Comparison of ENCODE assay signal across 11 mouse cellular contexts in the genomic region with DNA sequence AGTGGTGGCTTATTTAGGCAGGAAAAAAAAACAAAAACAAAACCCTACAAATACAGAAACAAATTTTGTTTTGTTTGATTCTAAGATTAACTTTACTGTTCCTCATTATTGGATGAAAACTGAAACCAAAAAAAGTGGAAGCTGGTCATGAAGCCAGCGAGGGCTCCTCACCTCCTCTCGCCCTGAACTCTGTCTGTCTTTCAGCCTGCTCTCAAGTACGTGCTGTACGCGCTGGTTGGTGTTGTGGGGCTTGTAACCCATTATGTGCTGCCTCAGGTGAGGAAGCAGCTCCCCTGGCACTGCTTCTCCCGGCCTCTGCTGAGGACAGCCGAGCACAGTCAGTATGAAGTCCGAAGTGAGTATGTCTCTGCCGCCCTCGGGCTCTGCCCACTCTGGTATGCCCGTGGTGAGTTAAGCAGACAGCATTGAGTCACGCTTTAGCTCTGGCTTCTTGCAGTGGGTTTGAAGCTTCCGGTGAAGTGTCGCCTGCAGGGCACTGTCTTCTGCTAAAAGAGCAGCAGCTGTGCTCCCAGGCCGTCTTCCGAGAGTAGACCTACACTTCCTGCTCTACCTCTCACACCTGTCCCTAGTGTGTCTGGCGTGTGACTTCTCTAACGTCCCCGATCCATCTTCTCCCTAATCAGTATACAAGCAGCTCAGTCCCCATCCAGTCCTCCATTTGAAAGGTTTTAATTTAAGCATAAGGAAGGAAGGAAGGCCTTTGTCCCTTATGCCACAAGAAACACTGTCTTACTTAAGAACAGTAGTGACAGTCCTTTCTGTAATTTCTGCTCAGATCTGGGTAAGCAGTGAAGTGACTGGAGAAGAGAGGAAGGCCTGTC.
DNase-seq lines count a peak whose midpoint lies in the region; ATAC-seq and TF ChIP-seq lines count a peak whose summit lies in the region.
"Had no signal": no experiment of that assay in that cellular context is flagged by ENCODE, and none has a peak within 500 bp of the region (broad histone marks: within the 10 kb centered on the region; RNA-seq: fewer than 3 reads in every experiment).

No protein-coding gene starts in this region.

- peak; percentile 37 to 53 for DNase-seq in right cerebral cortex, adult 2 months (ENCODE audit: low spot score in 2 of 2)
- no peak for DNase-seq in right cerebral cortex, postnatal 4 days
- peak; percentile 62 to 74 for DNase-seq in thymus, postnatal 36 days
- no peak for DNase-seq in kidney, adult 2 months
- no peak for DNase-seq in ovary, postnatal 10 days (ENCODE audit: low spot score)
- DNase-seq: cerebellum, adult 11 months had no signal

- 85% methylated on average over 19 of the region's 19 CpGs for WGBS in kidney, adult 2 months

- peak overlapping the region; percentile 21; the same call in 1 of the 2 replicates for H3K4me3 ChIP-seq in brown adipose tissue, adult 24 weeks (ENCODE audit: insufficient read depth, low read depth, low read length)
- H3K4me3 ChIP-seq in kidney, adult 2 months (ENCODE audit: insufficient read depth, low read depth, low read length) = no peak overlapping the region
- H3K4me3 ChIP-seq: hindbrain, embryonic 15.5 days; stomach, embryonic 15.5 days had no signal

- H3K36me3 ChIP-seq in kidney, adult 2 months (ENCODE audit: control insufficient read depth, insufficient read depth, low read length) = no peaks in the 10 kb centered on the region; the same call in 1 of the 2 replicates

- no peak for TF ChIP-seq POLR2A in kidney, adult 2 months (IDR thresholded peaks at IDR 0.05; ENCODE audit: low read depth, low read length)

- no peaks in the 10 kb centered on the region for H3K27me3 ChIP-seq in kidney, adult 2 months (replicated peaks; ENCODE audit: control insufficient read depth, insufficient read depth, low read length)
- H3K27me3 ChIP-seq: hindbrain, embryonic 15.5 days; stomach, embryonic 15.5 days had no signal

- TF ChIP-seq CTCF in kidney, adult 2 months (conservative IDR thresholded peaks at IDR 0.05; ENCODE audit: insufficient read depth, insufficient read length, low read depth, low read length) = no peak

- peak; percentile 83 for ATAC-seq in megakaryocyte, adult 5-6 weeks (ENCODE audit: poor library complexity, severe bottlenecking)

- peak overlapping the region; percentile 61 for H3K27ac ChIP-seq in brown adipose tissue, adult 24 weeks (replicated peaks; ENCODE audit: low read depth, low read length)
- no peak overlapping the region for H3K27ac ChIP-seq in kidney, adult 2 months (ENCODE audit: insufficient read depth, low read depth, low read length)
- H3K27ac ChIP-seq: hindbrain, embryonic 15.5 days; liver, embryonic 14.5 days; stomach, embryonic 15.5 days had no signal

- H3K4me1 ChIP-seq in brown adipose tissue, adult 24 weeks (ENCODE audit: control insufficient read depth, insufficient read depth, insufficient read length, low read length) = no peaks in the 10 kb centered on the region
- H3K4me1 ChIP-seq in kidney, adult 2 months (ENCODE audit: control insufficient read depth, insufficient read depth, low read length) = no peaks in the 10 kb centered on the region
- H3K4me1 ChIP-seq: hindbrain, embryonic 15.5 days; stomach, embryonic 15.5 days had no signal

Comparison
In these comparisons a context has a peak if more than half of its experiments do, and no peak if none do; other contexts are left out.
1. DNase-seq: peak in right cerebral cortex, adult 2 months (2 of 2) and thymus, postnatal 36 days (2 of 2); none in right cerebral cortex, postnatal 4 days (single experiment), kidney, adult 2 months (single experiment) and ovary, postnatal 10 days (single experiment).